Mouse (Mus musculus): ENCODE results near the gene Gm884. TPM values are rescaled to one million over a fixed set of nuclear protein-coding genes. Genes with fewer than 3 reads are reported as not detected.
A peak's percentile ranks its signal among the peaks of the same experiment; 100 is the strongest.

The Gm884 gene
- not detected in 2 replicates for polyA plus RNA-seq (2016; fragmentation: Nextera tagmentation; extraction: Ambion mirVana)

- Histone ChIP-seq H3K4me1 (no peaks in the 10 kb centered on the region), H3K27me3 (ENCODE audit: insufficient read depth, poor library complexity, severe bottlenecking) (no peaks in the 10 kb centered on the region), H3K27ac (no peak within 1 kb of the TSS), H3K36me3 (no peaks in the 10 kb centered on the region), H3K4me3 (no peak within 1 kb of the TSS), H3K9me3 (no peaks in the 10 kb centered on the region)
- 79% methylated on average over 9 of the region's 9 CpGs for WGBS
- no peak for DNase-seq (ENCODE audit: low spot score)
Measured at GRCm38 (mm10) chr11:103621040-103621439, at the start of gene Gm884. TSS of gene Gm884 (minus strand) at chr11:103621140.

- WGBS, result 63% methylated on average over 13 of the region's 13 CpGs
- no peak overlapping the region for H3K4me3 ChIP-seq
- H3K4me1 ChIP-seq, result peaks cover 7% of the 10 kb centered on the region; the same call in 1 of the 2 replicates
- no peaks in the 10 kb centered on the region for H3K36me3 ChIP-seq
- no peak overlapping the region for H3K27ac ChIP-seq
- DNase-seq (ENCODE audit: low spot score), result no peak
- H3K9me3 ChIP-seq, result no peaks in the 10 kb centered on the region
- peaks cover 9% of the 10 kb centered on the region for H3K27me3 ChIP-seq (ENCODE audit: insufficient read depth, poor library complexity, severe bottlenecking)
Measured at GRCm38 (mm10) chr11:103666907-103667426, 46.0 kb upstream of the Gm884 start.

GRCm38 (mm10) chr11:103666181-103666906 is 45.4 kb upstream of the Gm884 start:
- 32% methylated on average over 10 of the region's 10 CpGs for WGBS

GRCm38 (mm10) chr11:103665695-103666094 is 44.8 kb upstream of the Gm884 start:
- Histone ChIP-seq H3K36me3 (no peaks in the 10 kb centered on the region), H3K4me1 (peaks cover 7% of the 10 kb centered on the region; the same call in 1 of the 2 replicates), H3K27me3 (ENCODE audit: insufficient read depth, poor library complexity, severe bottlenecking) (peaks cover 9% of the 10 kb centered on the region), H3K4me3 (no peak overlapping the region), H3K27ac (no peak overlapping the region), H3K9me3 (no peaks in the 10 kb centered on the region)
- DNase-seq (ENCODE audit: low spot score), result no peak
- 42% methylated on average over 1 of the region's 1 CpGs for WGBS

More at GRCm38 (mm10) chr11:103666181-103666906, 45.4 kb upstream of the Gm884 start:
- H3K27me3 ChIP-seq (ENCODE audit: insufficient read depth, poor library complexity, severe bottlenecking), result peaks cover 9% of the 10 kb centered on the region
- DNase-seq (ENCODE audit: low spot score), result no peak
- peaks cover 7% of the 10 kb centered on the region; the same call in 1 of the 2 replicates for H3K4me1 ChIP-seq
- H3K4me3 ChIP-seq, result no peak overlapping the region
- no peaks in the 10 kb centered on the region for H3K36me3 ChIP-seq
- H3K27ac ChIP-seq, result no peak overlapping the region
- H3K9me3 ChIP-seq, result no peaks in the 10 kb centered on the region

- WGBS, result 82% methylated on average over 8 of the region's 8 CpGs
- peaks cover 9% of the 10 kb centered on the region for H3K27me3 ChIP-seq (ENCODE audit: insufficient read depth, poor library complexity, severe bottlenecking)
Measured at GRCm38 (mm10) chr11:103663119-103663518, 42.2 kb upstream of the Gm884 start.

GRCm38 (mm10) chr11:103662546-103662945 is 41.6 kb upstream of the Gm884 start:
- DNase-seq (ENCODE audit: low spot score), result no peak
- H3K9me3 ChIP-seq, result no peaks in the 10 kb centered on the region
- peaks cover 7% of the 10 kb centered on the region; the same call in 1 of the 2 replicates for H3K4me1 ChIP-seq
- no peak overlapping the region for H3K27ac ChIP-seq
- peaks cover 8% of the 10 kb centered on the region for H3K27me3 ChIP-seq (ENCODE audit: insufficient read depth, poor library complexity, severe bottlenecking)
- no peak overlapping the region for H3K4me3 ChIP-seq
- WGBS, result 84% methylated on average over 5 of the region's 5 CpGs
- no peaks in the 10 kb centered on the region for H3K36me3 ChIP-seq

More at GRCm38 (mm10) chr11:103663119-103663518, 42.2 kb upstream of the Gm884 start:
- DNase-seq (ENCODE audit: low spot score), result no peak
- H3K9me3 ChIP-seq, result no peaks in the 10 kb centered on the region
- H3K36me3 ChIP-seq, result no peaks in the 10 kb centered on the region
- H3K27ac ChIP-seq, result no peak overlapping the region
- H3K4me1 ChIP-seq, result peaks cover 7% of the 10 kb centered on the region; the same call in 1 of the 2 replicates
- H3K4me3 ChIP-seq, result no peak overlapping the region

- WGBS, result 55% methylated on average over 4 of the region's 4 CpGs
- no peak overlapping the region for H3K4me3 ChIP-seq
Measured at GRCm38 (mm10) chr11:103661863-103662262, 40.9 kb upstream of the Gm884 start.

GRCm38 (mm10) chr11:103658189-103658588 is 37.2 kb upstream of the Gm884 start:
- Histone ChIP-seq H3K4me3 (no peak overlapping the region), H3K4me1 (no peaks in the 10 kb centered on the region), H3K9me3 (no peaks in the 10 kb centered on the region), H3K27me3 (ENCODE audit: insufficient read depth, poor library complexity, severe bottlenecking) (peaks cover 28% of the 10 kb centered on the region), H3K27ac (no peak overlapping the region), H3K36me3 (no peaks in the 10 kb centered on the region)
- DNase-seq (ENCODE audit: low spot score), result no peak
- 80% methylated on average over 7 of the region's 7 CpGs for WGBS

More at GRCm38 (mm10) chr11:103661863-103662262, 40.9 kb upstream of the Gm884 start:
- Histone ChIP-seq H3K36me3 (no peaks in the 10 kb centered on the region), H3K27me3 (ENCODE audit: insufficient read depth, poor library complexity, severe bottlenecking) (peaks cover 1% of the 10 kb centered on the region), H3K4me1 (peaks cover 7% of the 10 kb centered on the region; the same call in 1 of the 2 replicates), H3K9me3 (no peaks in the 10 kb centered on the region), H3K27ac (no peak overlapping the region)
- no peak for DNase-seq (ENCODE audit: low spot score)

GRCm38 (mm10) chr11:103656520-103656919 is 35.6 kb upstream of the Gm884 start:
- 6% methylated on average over 3 of the region's 3 CpGs for WGBS
- Histone ChIP-seq H3K27me3 (ENCODE audit: insufficient read depth, poor library complexity, severe bottlenecking) (peaks cover 44% of the 10 kb centered on the region), H3K4me1 (no peaks in the 10 kb centered on the region), H3K27ac (no peak overlapping the region), H3K36me3 (no peaks in the 10 kb centered on the region), H3K9me3 (no peaks in the 10 kb centered on the region), H3K4me3 (no peak overlapping the region)
- peak; percentile 84 for DNase-seq (ENCODE audit: low spot score)

- Histone ChIP-seq H3K9me3 (no peaks in the 10 kb centered on the region), H3K27ac (no peak overlapping the region), H3K4me3 (no peak overlapping the region), H3K27me3 (ENCODE audit: insufficient read depth, poor library complexity, severe bottlenecking) (peaks cover 75% of the 10 kb centered on the region), H3K36me3 (no peaks in the 10 kb centered on the region), H3K4me1 (peaks cover 16% of the 10 kb centered on the region)
- no peak for DNase-seq (ENCODE audit: low spot score)
- 62% methylated on average over 10 of the region's 10 CpGs for WGBS
Measured at GRCm38 (mm10) chr11:103653359-103653965, 32.5 kb upstream of the Gm884 start.

GRCm38 (mm10) chr11:103651426-103651825 is 30.5 kb upstream of the Gm884 start:
- Histone ChIP-seq H3K9me3 (no peaks in the 10 kb centered on the region), H3K36me3 (no peaks in the 10 kb centered on the region), H3K27ac (no peak overlapping the region), H3K4me1 (peaks cover 20% of the 10 kb centered on the region), H3K27me3 (ENCODE audit: insufficient read depth, poor library complexity, severe bottlenecking) (peaks cover 95% of the 10 kb centered on the region), H3K4me3 (no peak overlapping the region)
- 75% methylated on average over 6 of the region's 6 CpGs for WGBS
- no peak for DNase-seq (ENCODE audit: low spot score)

GRCm38 (mm10) chr11:103649983-103650493 is 29.1 kb upstream of the Gm884 start:
- no peak for DNase-seq (ENCODE audit: low spot score)
- H3K27me3 ChIP-seq (ENCODE audit: insufficient read depth, poor library complexity, severe bottlenecking), result peaks cover 88% of the 10 kb centered on the region
- WGBS, result 2% methylated on average over 37 of the region's 37 CpGs
- H3K27ac ChIP-seq, result no peak overlapping the region
- H3K9me3 ChIP-seq, result no peaks in the 10 kb centered on the region
- no peaks in the 10 kb centered on the region for H3K36me3 ChIP-seq
- H3K4me3 ChIP-seq, result peak overlapping the region; percentile 56
- H3K4me1 ChIP-seq, result peaks cover 26% of the 10 kb centered on the region

All from heart, embryonic 10.5 days (tissue).